In the genomic region with DNA sequence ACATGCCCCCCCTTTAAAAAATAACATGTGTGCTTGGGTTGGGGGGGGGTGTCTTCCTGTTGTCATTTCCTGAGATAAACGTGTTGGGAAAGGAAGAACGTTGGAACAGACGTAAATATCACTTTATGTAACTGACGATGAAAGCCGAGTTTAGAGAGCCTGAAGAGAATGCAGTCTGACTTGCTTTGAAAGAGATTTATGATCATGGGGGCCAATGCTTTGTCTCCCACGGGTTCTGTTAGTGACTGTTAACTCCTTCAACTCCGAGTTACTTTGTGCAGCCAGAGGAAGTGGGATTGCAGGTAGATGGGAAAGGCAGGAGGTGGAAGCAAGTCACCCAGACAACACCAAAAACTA, we compare ENCODE assay signal across 16 mouse cellular contexts.
DNase-seq lines count a peak whose midpoint lies in the region; ATAC-seq lines count a peak whose summit lies in the region.
"Had no signal": no experiment of that assay in that cellular context is flagged by ENCODE, and none has a peak within 500 bp of the region (broad histone marks: within the 10 kb centered on the region; RNA-seq: fewer than 3 reads in every experiment).

No protein-coding gene starts in this region.

- peaks cover 5% of the 10 kb centered on the region for H3K4me1 ChIP-seq in hindbrain, embryonic 11.5 days (replicated peaks; ENCODE audit: control insufficient read depth, insufficient read depth, low read length)
- peaks cover 12% of the 10 kb centered on the region for H3K4me1 ChIP-seq in hindbrain, embryonic 16.5 days (ENCODE audit: control insufficient read depth, insufficient read depth, low read depth, low read length)
- H3K4me1 ChIP-seq in embryonic facial prominence, embryonic 13.5 days: peaks cover 84% of the 10 kb centered on the region
- peaks cover 70% of the 10 kb centered on the region for H3K4me1 ChIP-seq in limb, embryonic 15.5 days
- peaks cover 8% of the 10 kb centered on the region for H3K4me1 ChIP-seq in midbrain, embryonic 11.5 days (ENCODE audit: control insufficient read depth, insufficient read depth, low read length)

- H3K9me3 ChIP-seq in hindbrain, embryonic 11.5 days (ENCODE audit: control insufficient read depth, low read length): no peaks in the 10 kb centered on the region
- H3K9me3 ChIP-seq in hindbrain, embryonic 16.5 days (ENCODE audit: control insufficient read depth, low read length): no peaks in the 10 kb centered on the region
- no peaks in the 10 kb centered on the region for H3K9me3 ChIP-seq in embryonic facial prominence, embryonic 13.5 days
- no peaks in the 10 kb centered on the region for H3K9me3 ChIP-seq in limb, embryonic 15.5 days
- H3K9me3 ChIP-seq in midbrain, embryonic 11.5 days (ENCODE audit: control insufficient read depth, low read length): no peaks in the 10 kb centered on the region
- H3K9me3 ChIP-seq: hindbrain, embryonic 13.5 days had no signal

- H3K4me3 ChIP-seq in hindbrain, embryonic 11.5 days (ENCODE audit: low read depth, low read length): no peak overlapping the region
- no peak overlapping the region for H3K4me3 ChIP-seq in hindbrain, embryonic 16.5 days (ENCODE audit: low read length)
- H3K4me3 ChIP-seq in embryonic facial prominence, embryonic 13.5 days: no peak overlapping the region
- no peak overlapping the region for H3K4me3 ChIP-seq in limb, embryonic 15.5 days
- no peak overlapping the region for H3K4me3 ChIP-seq in midbrain, embryonic 11.5 days (ENCODE audit: low read depth, low read length)
- H3K4me3 ChIP-seq: heart, adult 2 months; hindbrain, embryonic 13.5 days had no signal

- no peak overlapping the region for H3K9ac ChIP-seq in hindbrain, embryonic 11.5 days (ENCODE audit: low read depth, low read length)
- no peak overlapping the region for H3K9ac ChIP-seq in hindbrain, embryonic 16.5 days (ENCODE audit: low read depth, low read length)
- H3K9ac ChIP-seq in embryonic facial prominence, embryonic 13.5 days: no peak overlapping the region
- no peak overlapping the region for H3K9ac ChIP-seq in limb, embryonic 15.5 days
- no peak overlapping the region for H3K9ac ChIP-seq in midbrain, embryonic 11.5 days (ENCODE audit: low read length)
- H3K9ac ChIP-seq: hindbrain, embryonic 13.5 days had no signal

- no peak overlapping the region for H3K27ac ChIP-seq in hindbrain, embryonic 11.5 days (ENCODE audit: low read depth, low read length)
- H3K27ac ChIP-seq in hindbrain, embryonic 16.5 days (ENCODE audit: low read depth, low read length): no peak overlapping the region
- peak overlapping the region; percentile 73 for H3K27ac ChIP-seq in embryonic facial prominence, embryonic 13.5 days
- peak overlapping the region; percentile 24; the same call in 1 of the 2 replicates for H3K27ac ChIP-seq in limb, embryonic 15.5 days
- no peak overlapping the region for H3K27ac ChIP-seq in midbrain, embryonic 11.5 days (ENCODE audit: low read depth, low read length)
- H3K27ac ChIP-seq: heart, adult 2 months; hindbrain, embryonic 13.5 days had no signal

- H3K36me3 ChIP-seq in hindbrain, embryonic 11.5 days (ENCODE audit: control insufficient read depth, insufficient read depth, low read length): no peaks in the 10 kb centered on the region
- H3K36me3 ChIP-seq in hindbrain, embryonic 16.5 days (ENCODE audit: control insufficient read depth, insufficient read depth, low read length): no peaks in the 10 kb centered on the region
- no peaks in the 10 kb centered on the region for H3K36me3 ChIP-seq in embryonic facial prominence, embryonic 13.5 days
- H3K36me3 ChIP-seq in limb, embryonic 15.5 days: no peaks in the 10 kb centered on the region
- H3K36me3 ChIP-seq in midbrain, embryonic 11.5 days (ENCODE audit: control insufficient read depth, insufficient read depth, low read length): no peaks in the 10 kb centered on the region
- H3K36me3 ChIP-seq: hindbrain, embryonic 13.5 days had no signal

- no peak for ATAC-seq in hindbrain, embryonic 11.5 days (ENCODE audit: low FRiP score)
- ATAC-seq in hindbrain, embryonic 16.5 days: no peak
- no peak for ATAC-seq in embryonic facial prominence, embryonic 13.5 days (ENCODE audit: insufficient number of reproducible peaks, insufficient read depth, low FRiP score, low TSS enrichment, low read depth)
- ATAC-seq in limb, embryonic 15.5 days (ENCODE audit: insufficient number of reproducible peaks, low FRiP score, low TSS enrichment, low read depth): no peak
- no peak for ATAC-seq in megakaryocyte progenitor cell, adult 5-6 weeks (replicated peaks; ENCODE audit: poor library complexity)
- no peak for ATAC-seq in midbrain, embryonic 11.5 days (ENCODE audit: low FRiP score)
- no peak for ATAC-seq in erythroid progenitor cell, adult 5-6 weeks (replicated peaks; ENCODE audit: low FRiP score, poor library complexity, severe bottlenecking)
- ATAC-seq: CD4-positive, CD25-positive, alpha-beta regulatory T cell, adult 4 months had no signal

- peak; percentile 27 for DNase-seq in hindbrain, embryonic 11.5 days (ENCODE audit: low spot score)
- peak; percentile 13 for DNase-seq in adipocyte (ENCODE audit: low spot score)
- no peak for DNase-seq in midbrain, embryonic 11.5 days (ENCODE audit: low spot score, missing footprints)
- DNase-seq: cerebellum, adult 8-10 months; kidney, postnatal 25 days; layer of hippocampus, postnatal 36 days; liver; midbrain, embryonic 14.5 days had no signal

- WGBS in hindbrain, embryonic 11.5 days: 32% methylated on average over 7 of the region's 7 CpGs
- WGBS in hindbrain, embryonic 16.5 days: 16% methylated on average over 7 of the region's 7 CpGs
- 7% methylated on average over 7 of the region's 7 CpGs for WGBS in embryonic facial prominence, embryonic 13.5 days
- WGBS in limb, embryonic 15.5 days: 6% methylated on average over 7 of the region's 7 CpGs
- 69% methylated on average over 7 of the region's 7 CpGs for WGBS in midbrain, embryonic 11.5 days

- no peaks in the 10 kb centered on the region for H3K27me3 ChIP-seq in hindbrain, embryonic 11.5 days (ENCODE audit: control insufficient read depth, insufficient read depth, low read length)
- no peaks in the 10 kb centered on the region for H3K27me3 ChIP-seq in hindbrain, embryonic 16.5 days (replicated peaks; ENCODE audit: control insufficient read depth, insufficient read depth, low read length)
- no peaks in the 10 kb centered on the region for H3K27me3 ChIP-seq in embryonic facial prominence, embryonic 13.5 days
- H3K27me3 ChIP-seq in limb, embryonic 15.5 days: no peaks in the 10 kb centered on the region
- H3K27me3 ChIP-seq in midbrain, embryonic 11.5 days (ENCODE audit: control insufficient read depth, insufficient read depth, low read length): no peaks in the 10 kb centered on the region
- H3K27me3 ChIP-seq: hindbrain, embryonic 13.5 days had no signal

- no peak overlapping the region for H3K4me2 ChIP-seq in hindbrain, embryonic 11.5 days (replicated peaks; ENCODE audit: low read depth, low read length)
- H3K4me2 ChIP-seq in hindbrain, embryonic 16.5 days (ENCODE audit: low read length): no peak overlapping the region
- H3K4me2 ChIP-seq in embryonic facial prominence, embryonic 13.5 days: peak overlapping the region; percentile 30; the same call in 1 of the 2 replicates
- no peak overlapping the region for H3K4me2 ChIP-seq in limb, embryonic 15.5 days
- no peak overlapping the region for H3K4me2 ChIP-seq in midbrain, embryonic 11.5 days
- H3K4me2 ChIP-seq: hindbrain, embryonic 13.5 days had no signal

Comparison
In these comparisons a context has a peak if more than half of its experiments do, and no peak if none do; other contexts are left out.
1. H3K27ac ChIP-seq: peak in embryonic facial prominence, embryonic 13.5 days (single experiment) and limb, embryonic 15.5 days (single experiment); none in hindbrain, embryonic 11.5 days (single experiment), hindbrain, embryonic 16.5 days (single experiment) and midbrain, embryonic 11.5 days (single experiment).